ENCODE assay signal across 1 mouse cellular context in genomic region chr6:147042291-147043290, GRCm38 (mm10).
A peak's percentile ranks its signal among the peaks of the same experiment; 100 is the strongest.
TF ChIP-seq lines count a peak whose summit lies in the region.

TSS of gene Mrps35 (plus strand) at chr6:147042764.

TF ChIP-seq in MEL, 35 proteins besides CTCF, POLR2A, EP300 and RAD21 (continued from another document):
- TF ChIP-seq MYB (IDR thresholded peaks at IDR 0.05; ENCODE audit: low read depth, low read length) (no peak), ETS1 (IDR thresholded peaks at IDR 0.05; ENCODE audit: low read depth, low read length) (peak; percentile 47; the same call in 1 of the 2 replicates), TAL1 (IDR thresholded peaks at IDR 0.05; ENCODE audit: low read length) (no peak)
